Mouse (Mus musculus) stomach, postnatal 0 days (tissue): Measurements from ENCODE around the gene Kcne3.

ENCODE experiments used
- CTCF ChIP-seq: IDR thresholded peaks from 2 replicates; pipeline ENCODE4 v1.5.1; 2016; ENCODE audit warnings: antibody characterized with exemption, low read depth, mild to moderate bottlenecking, moderate library complexity
- EP300 ChIP-seq: optimal IDR thresholded peaks from 2 replicates; pipeline ENCODE3; 2016; ENCODE audit warnings: antibody characterized with exemption

DNA sequence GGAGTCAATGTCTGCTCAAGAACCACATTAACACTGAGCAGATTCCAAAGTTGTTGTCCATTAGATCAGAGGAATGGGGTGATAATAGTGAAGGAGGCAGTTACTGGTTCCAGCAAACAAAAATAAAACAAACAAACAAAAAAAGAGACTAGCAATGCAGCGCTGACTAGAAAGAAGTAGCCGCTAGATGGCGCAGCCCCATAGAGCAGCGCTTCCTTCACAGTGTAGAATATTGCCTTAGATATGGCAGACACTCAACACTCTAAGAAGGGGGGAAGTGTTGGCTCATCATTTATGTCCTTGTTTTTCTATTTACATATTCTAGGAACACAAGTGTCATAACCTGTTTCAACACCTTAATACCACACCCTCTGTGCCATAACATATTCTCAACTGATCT, 14.5 kb downstream of the Kcne3 start:
- TF ChIP-seq CTCF (peak; percentile 88), EP300 (no peak)
